Mouse (Mus musculus): Measurements from ENCODE around the gene Rasgrf1.
"Not testable (repeated sequence)": the region's sequence is repeated elsewhere in the genome, so short reads cannot be mapped to it uniquely, and the experiment has no call there.

Rasgrf1 gene

GRCm38 (mm10) chr9:90035794-90036193, 126.1 kb downstream of the Rasgrf1 start:
- DNase-seq (ENCODE audit: extremely low read depth, low read depth, low spot score), result no peak

GRCm38 (mm10) chr9:90036313-90036712, 126.6 kb downstream of the Rasgrf1 start:
- DNase-seq (ENCODE audit: extremely low read depth, low read depth, low spot score), result no peak

GRCm38 (mm10) chr9:90038535-90038934, 128.8 kb downstream of the Rasgrf1 start:
- DNase-seq (ENCODE audit: extremely low read depth, low read depth, low spot score), result no peak

- DNase-seq (ENCODE audit: extremely low read depth, low read depth, low spot score), result no peak
Measured at GRCm38 (mm10) chr9:90040916-90041315, 131.2 kb downstream of the Rasgrf1 start.

GRCm38 (mm10) chr9:90041556-90041955, 131.8 kb downstream of the Rasgrf1 start:
- no peak for DNase-seq (ENCODE audit: extremely low read depth, low read depth, low spot score)

GRCm38 (mm10) chr9:90042906-90043305, 133.2 kb downstream of the Rasgrf1 start:
- not testable (repeated sequence) for DNase-seq (ENCODE audit: extremely low read depth, low read depth, low spot score)

GRCm38 (mm10) chr9:90045191-90045590, 135.5 kb downstream of the Rasgrf1 start:
- DNase-seq (ENCODE audit: extremely low read depth, low read depth, low spot score), result no peak

- DNase-seq (ENCODE audit: extremely low read depth, low read depth, low spot score), result no peak
Measured at GRCm38 (mm10) chr9:90047937-90048627, 138.4 kb downstream of the Rasgrf1 start.

GRCm38 (mm10) chr9:90053852-90054251, 144.1 kb downstream of the Rasgrf1 start, which contains the start of gene Ctsh:
Ctsh (plus strand) TSS chr9:90054152.
- no peak for DNase-seq (ENCODE audit: extremely low read depth, low read depth, low spot score)

GRCm38 (mm10) chr9:90054371-90055145, 144.8 kb downstream of the Rasgrf1 start:
- no peak for DNase-seq (ENCODE audit: extremely low read depth, low read depth, low spot score)

GRCm38 (mm10) chr9:90055409-90055808, 145.7 kb downstream of the Rasgrf1 start:
- no peak for DNase-seq (ENCODE audit: extremely low read depth, low read depth, low spot score)

- no peak for DNase-seq (ENCODE audit: extremely low read depth, low read depth, low spot score)
Measured at GRCm38 (mm10) chr9:90055911-90056310, 146.2 kb downstream of the Rasgrf1 start.

GRCm38 (mm10) chr9:90056716-90057115, 147.0 kb downstream of the Rasgrf1 start:
- no peak for DNase-seq (ENCODE audit: extremely low read depth, low read depth, low spot score)

GRCm38 (mm10) chr9:90059828-90060573, 150.3 kb downstream of the Rasgrf1 start:
- no peak for DNase-seq (ENCODE audit: extremely low read depth, low read depth, low spot score)

- no peak for DNase-seq (ENCODE audit: extremely low read depth, low read depth, low spot score)
Measured at GRCm38 (mm10) chr9:90060574-90060875, 150.8 kb downstream of the Rasgrf1 start.

GRCm38 (mm10) chr9:90060932-90061331, 151.2 kb downstream of the Rasgrf1 start:
- DNase-seq (ENCODE audit: extremely low read depth, low read depth, low spot score), result not testable (repeated sequence)

GRCm38 (mm10) chr9:90067341-90067740, 157.6 kb downstream of the Rasgrf1 start:
- DNase-seq (ENCODE audit: extremely low read depth, low read depth, low spot score), result no peak

GRCm38 (mm10) chr9:90068786-90069185, 159.1 kb downstream of the Rasgrf1 start:
- DNase-seq (ENCODE audit: extremely low read depth, low read depth, low spot score), result no peak

- DNase-seq (ENCODE audit: extremely low read depth, low read depth, low spot score), result no peak
Measured at GRCm38 (mm10) chr9:90069485-90069884, 159.8 kb downstream of the Rasgrf1 start.

GRCm38 (mm10) chr9:90070174-90070573, 160.5 kb downstream of the Rasgrf1 start:
- DNase-seq (ENCODE audit: extremely low read depth, low read depth, low spot score), result no peak

- DNase-seq (ENCODE audit: extremely low read depth, low read depth, low spot score), result no peak
Measured at GRCm38 (mm10) chr9:90075336-90075735, 165.6 kb downstream of the Rasgrf1 start.

- no peak for DNase-seq (ENCODE audit: extremely low read depth, low read depth, low spot score)
Measured at GRCm38 (mm10) chr9:90076131-90076530, 166.4 kb downstream of the Rasgrf1 start.

Data from fat pad, adult 2 months (tissue).